Mouse (Mus musculus) liver, embryonic 11.5 days (tissue): Measurements from ENCODE around the gene Tnks1bp1. TPM values are rescaled to one million over a fixed set of nuclear protein-coding genes. Genes with fewer than 3 reads are reported as not detected.

Experiments
- ATAC-seq: fragments of 200-750 bp; cut with Nextera tagmentation; replicated peaks from 2 replicates; pipeline ENCODE4 v1.8.0; 2017; ENCODE audit warnings: moderate number of reproducible peaks, mild to moderate bottlenecking, moderate TSS enrichment, moderate library complexity; ENCODE audit not compliant: low FRiP score
- DNase-seq: peaks from one replicate; pipeline ENCODE4 v3.0.0-alpha.2; 2017; ENCODE audit warnings: low spot score
- H3K27ac ChIP-seq: fragments of 300-500 bp; sonication (generic); 2 replicates; pipeline ENCODE4 v1.5.1; 2014; ENCODE audit warnings: mild to moderate bottlenecking, low read depth, low read length, control low read depth
- H3K27me3 ChIP-seq: fragments of 300-500 bp; sonication (generic); replicated peaks from 2 replicates; pipeline ENCODE4 v1.6.1; 2014; ENCODE audit warnings: low read length, mixed read lengths; ENCODE audit not compliant: control insufficient read depth, insufficient read depth
- H3K36me3 ChIP-seq: fragments of 300-500 bp; sonication (generic); 2 replicates; pipeline ENCODE4 v1.6.1; 2014; ENCODE audit warnings: mild to moderate bottlenecking, low read length, moderate library complexity, mixed read lengths; ENCODE audit not compliant: control insufficient read depth, insufficient read depth
- H3K4me1 ChIP-seq: fragments of 300-500 bp; sonication (generic); replicated peaks from 2 replicates; pipeline ENCODE4 v1.6.1; 2014; ENCODE audit warnings: low read length, mixed read lengths; ENCODE audit not compliant: control insufficient read depth, insufficient read depth
- H3K4me2 ChIP-seq: fragments of 300-500 bp; sonication (generic); 2 replicates; pipeline ENCODE4 v1.6.1; 2014; ENCODE audit warnings: mild to moderate bottlenecking, control low read depth, moderate library complexity
- H3K4me3 ChIP-seq: fragments of 300-500 bp; sonication (generic); 2 replicates; pipeline ENCODE4 v1.5.1; 2014; ENCODE audit warnings: low read depth, low read length, control low read depth
- H3K9ac ChIP-seq: fragments of 300-500 bp; sonication (generic); 2 replicates; pipeline ENCODE4 v1.6.1; 2014; ENCODE audit warnings: low read depth, low read length, control low read depth
- H3K9me3 ChIP-seq: fragments of 300-500 bp; sonication (generic); 2 replicates; pipeline ENCODE4 v1.6.1; 2016; ENCODE audit warnings: low read length, inconsistent platforms, mixed read lengths; ENCODE audit not compliant: control insufficient read depth
- WGBS: fragments of 180-500 bp; shearing (Covaris S2); extraction: QIAGEN DNeasy Blood & Tissue Kit; methylation state at CpG from one replicate; pipeline ENCODE4 v1.1.7; 2014; 5-methylcytosine and 5-hydroxymethylcytosine counted together
- polyA plus RNA-seq: library from polyadenylated mRNA; unstranded; fragments of >200 nt; fragmentation: Nextera tagmentation; extraction: Ambion mirVana; gene quantifications from 2 replicates; pipeline ENCODE4 v1.2.1, GENCODE M21; 2014

The Tnks1bp1 gene
- polyA plus RNA-seq, 1 experiment from 2014 or later, result 3.7 TPM

GRCm38 (mm10) chr2:85047081-85047480 lies 741 bp upstream of the Tnks1bp1 start:
- Histone ChIP-seq H3K27me3 (no peaks in the 10 kb centered on the region), H3K4me1 (peaks cover 14% of the 10 kb centered on the region), H3K9me3 (no peaks in the 10 kb centered on the region), H3K4me2 (peak overlapping the region; percentile 96), H3K9ac (peak overlapping the region; percentile 18; the same call in 1 of the 2 replicates), H3K27ac (0 out of 2 replicates have a peak overlapping the region, but pooled peaks have one; percentile 33), H3K4me3 (peak overlapping the region; percentile 72), H3K36me3 (peaks cover 40% of the 10 kb centered on the region)
- WGBS, result 59% methylated on average over 10 of the region's 10 CpGs
- no peak for ATAC-seq
- no peak for DNase-seq

- Histone ChIP-seq H3K27me3 (no peaks in the 10 kb centered on the region), H3K36me3 (peaks cover 29% of the 10 kb centered on the region), H3K4me2 (peak overlapping the region; percentile 96), H3K4me1 (peaks cover 14% of the 10 kb centered on the region), H3K4me3 (peak overlapping the region; percentile 72), H3K9ac (peak overlapping the region; percentile 71), H3K27ac (peak overlapping the region; percentile 44), H3K9me3 (no peaks in the 10 kb centered on the region)
- DNase-seq (peak; percentile 58), ATAC-seq (peak; percentile 54)
- WGBS, result under 1% methylated on average over 40 of the region's 44 CpGs
These were observed 438 bp downstream of the Tnks1bp1 start for GRCm38 (mm10) chr2:85048168-85048751.

DNA sequence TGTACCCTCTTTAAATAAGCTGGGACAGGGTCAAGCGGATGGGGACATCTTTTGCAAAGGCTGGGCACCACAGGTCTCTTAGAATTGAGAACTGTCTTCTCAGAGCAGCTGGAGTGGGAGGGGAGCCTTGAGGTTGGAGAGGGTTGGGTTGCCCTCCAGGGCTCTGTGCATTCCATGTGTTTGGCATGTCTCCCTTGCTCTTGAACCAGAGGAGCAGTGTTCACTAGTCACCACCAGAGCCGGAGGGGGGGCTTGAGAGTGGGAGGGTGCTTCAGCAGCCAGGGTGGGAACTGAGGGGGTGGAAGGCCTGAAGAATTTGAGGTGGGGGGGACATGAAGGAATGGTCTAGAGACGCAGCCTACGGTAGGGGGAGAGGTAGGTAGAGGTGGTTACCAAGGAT lies 1.5 kb downstream of the Tnks1bp1 start:
- Histone ChIP-seq H3K4me3 (no peak overlapping the region), H3K27me3 (no peaks in the 10 kb centered on the region), H3K4me1 (peaks cover 14% of the 10 kb centered on the region), H3K27ac (no peak overlapping the region), H3K9ac (no peak overlapping the region), H3K9me3 (no peaks in the 10 kb centered on the region), H3K36me3 (peaks cover 22% of the 10 kb centered on the region), H3K4me2 (peak overlapping the region; percentile 96)
- ATAC-seq (no peak), DNase-seq (no peak)
- 75% methylated on average over 4 of the region's 4 CpGs for WGBS

DNA sequence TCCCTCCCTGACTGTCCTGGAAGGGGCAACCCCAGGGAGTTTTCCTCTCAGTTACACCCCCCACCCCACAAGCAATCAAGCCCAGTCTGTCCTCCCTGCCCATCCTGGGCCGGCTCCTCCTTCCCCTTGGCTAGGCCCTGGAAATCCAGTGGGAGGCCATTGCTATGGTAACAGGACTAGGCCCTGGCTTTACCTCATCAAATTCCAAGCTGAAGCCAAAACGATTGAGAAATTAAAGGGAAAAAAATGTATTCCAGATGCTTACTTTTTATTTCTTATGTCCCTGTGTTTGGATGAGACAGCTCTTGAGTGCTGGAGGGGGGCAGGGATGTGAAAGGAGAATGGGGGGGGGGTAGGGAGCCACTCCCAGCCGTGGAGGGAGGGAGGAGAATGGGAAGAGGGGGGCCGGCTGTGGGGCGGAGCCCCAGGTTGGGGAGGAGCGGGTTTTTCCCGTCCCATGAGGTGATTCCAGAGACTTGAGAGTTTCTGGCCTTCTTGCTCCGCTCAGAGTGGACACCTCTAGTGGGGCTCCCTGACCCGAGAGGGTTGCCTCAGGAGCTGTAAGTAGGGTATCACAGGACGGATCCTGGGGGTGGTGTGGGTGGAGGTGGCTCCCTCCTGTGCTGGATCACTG lies 2.3 kb downstream of the Tnks1bp1 start:
- peaks cover 17% of the 10 kb centered on the region for H3K36me3 ChIP-seq
- no peak for DNase-seq
- peak overlapping the region; percentile 46; the same call in 1 of the 2 replicates for H3K4me2 ChIP-seq
- no peak for ATAC-seq
- H3K27me3 ChIP-seq, result no peaks in the 10 kb centered on the region
- no peak overlapping the region for H3K27ac ChIP-seq
- H3K4me3 ChIP-seq, result no peak overlapping the region
- H3K9ac ChIP-seq, result no peak overlapping the region
- peaks cover 14% of the 10 kb centered on the region for H3K4me1 ChIP-seq
- no peaks in the 10 kb centered on the region for H3K9me3 ChIP-seq
- 27% methylated on average over 9 of the region's 10 CpGs for WGBS

GRCm38 (mm10) chr2:85050746-85051145 lies 2.9 kb downstream of the Tnks1bp1 start:
- H3K9me3 ChIP-seq, result no peaks in the 10 kb centered on the region
- DNase-seq (no peak), ATAC-seq (no peak)
- peaks cover 12% of the 10 kb centered on the region for H3K36me3 ChIP-seq
- H3K4me1 ChIP-seq, result peaks cover 14% of the 10 kb centered on the region
- H3K4me2 ChIP-seq, result peak overlapping the region; percentile 46
- no peak overlapping the region for H3K9ac ChIP-seq
- peak overlapping the region; percentile 20; the same call in 1 of the 2 replicates for H3K4me3 ChIP-seq
- H3K27me3 ChIP-seq, result no peaks in the 10 kb centered on the region
- WGBS, result 49% methylated on average over 9 of the region's 9 CpGs
- peak overlapping the region; percentile 11; the same call in 1 of the 2 replicates for H3K27ac ChIP-seq

GRCm38 (mm10) chr2:85053192-85053816 lies 5.5 kb downstream of the Tnks1bp1 start:
- no peak overlapping the region for H3K4me2 ChIP-seq
- peaks cover 10% of the 10 kb centered on the region for H3K4me1 ChIP-seq
- DNase-seq (no peak), ATAC-seq (no peak)
- H3K27ac ChIP-seq, result no peak overlapping the region
- H3K9ac ChIP-seq, result no peak overlapping the region
- no peaks in the 10 kb centered on the region for H3K27me3 ChIP-seq
- peaks cover 2% of the 10 kb centered on the region; the same call in 1 of the 2 replicates for H3K36me3 ChIP-seq
- 83% methylated on average over 5 of the region's 5 CpGs for WGBS
- no peaks in the 10 kb centered on the region for H3K9me3 ChIP-seq
- no peak overlapping the region for H3K4me3 ChIP-seq

DNA sequence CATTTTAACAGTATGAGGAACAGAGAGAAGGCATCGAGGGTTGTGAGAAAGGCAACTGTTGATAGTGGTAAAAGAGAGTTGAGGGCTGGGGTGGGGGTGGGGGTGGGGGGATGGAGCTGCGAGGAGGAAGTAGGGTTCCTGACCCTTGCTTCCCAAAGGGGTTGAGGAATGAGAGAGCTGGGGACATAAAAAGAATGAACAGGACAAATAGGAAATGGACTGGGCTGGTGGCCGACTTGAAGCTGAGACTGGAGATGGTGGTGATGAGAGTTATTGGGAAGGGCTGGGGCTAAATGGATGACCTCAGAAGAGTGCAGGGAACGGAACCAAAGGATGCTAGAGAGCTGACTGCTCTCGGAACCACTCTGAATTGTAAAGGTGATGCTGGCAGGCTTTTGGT lies 8.9 kb downstream of the Tnks1bp1 start:
- Histone ChIP-seq H3K9me3 (no peaks in the 10 kb centered on the region), H3K27ac (no peak overlapping the region), H3K9ac (no peak overlapping the region), H3K27me3 (no peaks in the 10 kb centered on the region), H3K4me2 (no peak overlapping the region), H3K4me3 (no peak overlapping the region), H3K36me3 (peaks cover 7% of the 10 kb centered on the region; the same call in 1 of the 2 replicates), H3K4me1 (no peaks in the 10 kb centered on the region)
- WGBS, result 59% methylated on average over 5 of the region's 5 CpGs
- DNase-seq (no peak), ATAC-seq (no peak)

GRCm38 (mm10) chr2:85059677-85060076 lies 11.9 kb downstream of the Tnks1bp1 start:
- no peaks in the 10 kb centered on the region for H3K4me1 ChIP-seq
- DNase-seq, result no peak
- no peak overlapping the region for H3K9ac ChIP-seq
- no peaks in the 10 kb centered on the region for H3K27me3 ChIP-seq
- H3K9me3 ChIP-seq, result no peaks in the 10 kb centered on the region
- H3K36me3 ChIP-seq, result peaks cover 7% of the 10 kb centered on the region; the same call in 1 of the 2 replicates
- no peak overlapping the region for H3K4me2 ChIP-seq
- H3K27ac ChIP-seq, result no peak overlapping the region
- WGBS, result 87% methylated on average over 6 of the region's 6 CpGs
- ATAC-seq, result no peak
- H3K4me3 ChIP-seq, result no peak overlapping the region
